Mouse (Mus musculus) embryonic facial prominence, embryonic 15.5 days (tissue): ENCODE measurements around the gene Ntrk3. TPM values are rescaled to one million over a fixed set of nuclear protein-coding genes. Genes with fewer than 3 reads are reported as not detected.

ENCODE experiments used
- ATAC-seq: fragments of 200-750 bp; cut with Nextera tagmentation; 2 replicates; pipeline ENCODE4 v1.8.0; 2017; ENCODE audit warnings: low read depth, moderate TSS enrichment; ENCODE audit not compliant: insufficient number of reproducible peaks, low FRiP score, low TSS enrichment
- H3K27ac ChIP-seq: fragments of 300-500 bp; sonication (generic); replicated peaks from 2 replicates; pipeline ENCODE4 v1.5.1; 2015; ENCODE audit warnings: mild to moderate bottlenecking, inconsistent platforms
- H3K27me3 ChIP-seq: fragments of 300-500 bp; sonication (generic); 2 replicates; pipeline ENCODE4 v1.6.1; 2015; ENCODE audit warnings: inconsistent platforms
- H3K36me3 ChIP-seq: fragments of 300-500 bp; sonication (generic); 2 replicates; pipeline ENCODE4 v1.6.1; 2015; ENCODE audit warnings: mild to moderate bottlenecking, inconsistent platforms
- H3K4me1 ChIP-seq: fragments of 300-500 bp; sonication (generic); 2 replicates; pipeline ENCODE4 v1.6.1; 2015; ENCODE audit warnings: inconsistent platforms
- H3K4me2 ChIP-seq: fragments of 300-500 bp; sonication (generic); replicated peaks from 2 replicates; pipeline ENCODE4 v1.6.1; 2015; ENCODE audit warnings: mild to moderate bottlenecking, inconsistent platforms
- H3K4me3 ChIP-seq: fragments of 300-500 bp; sonication (generic); replicated peaks from 2 replicates; pipeline ENCODE4 v1.5.1; 2015; ENCODE audit warnings: mild to moderate bottlenecking, inconsistent platforms
- H3K9ac ChIP-seq: fragments of 300-500 bp; sonication (generic); 2 replicates; pipeline ENCODE4 v1.6.1; 2015; ENCODE audit warnings: inconsistent platforms
- H3K9me3 ChIP-seq: fragments of 300-500 bp; sonication (generic); replicated peaks from 2 replicates; pipeline ENCODE4 v1.6.1; 2016; ENCODE audit warnings: inconsistent platforms
- whole genome bisulfite sequencing: fragments of 180-500 bp; shearing (Covaris S2); methylation state at CpG from one replicate; pipeline ENCODE4 v1.1.7; 2015; 5-methylcytosine and 5-hydroxymethylcytosine counted together
- polyA plus RNA-seq: library from polyadenylated mRNA; unstranded; fragments of >200 nt; fragmentation: Nextera tagmentation; extraction: Ambion mirVana; gene quantifications from 2 replicates; pipeline ENCODE4 v1.2.1, GENCODE M21; 2015

The Ntrk3 gene
- polyA plus RNA-seq, 1 experiment from 2014 or later = 4.0 TPM

DNA sequence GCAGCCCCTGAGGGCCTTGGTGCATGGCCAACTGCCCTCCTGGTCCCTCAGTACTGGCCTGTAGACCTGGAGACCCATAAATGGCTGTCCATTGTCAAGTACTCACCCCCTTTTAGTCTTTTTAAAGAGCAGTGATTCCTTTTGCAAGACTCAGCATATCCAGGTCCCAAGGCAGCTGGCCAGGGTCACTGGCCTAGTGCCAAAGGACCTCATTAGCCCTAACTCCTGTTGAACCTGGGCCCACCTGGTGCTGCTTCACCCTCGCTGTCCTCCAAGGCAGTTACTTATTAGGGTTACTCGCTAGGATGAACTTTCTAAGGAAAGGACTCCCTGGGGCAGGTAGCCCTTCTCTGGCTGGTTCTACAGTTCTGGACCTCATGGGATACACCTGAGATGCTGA lies 579.9 kb downstream of the Ntrk3 start:
- Histone ChIP-seq H3K9ac (no peak overlapping the region), H3K36me3 (no peaks in the 10 kb centered on the region), H3K4me2 (no peak overlapping the region), H3K27me3 (no peaks in the 10 kb centered on the region), H3K9me3 (no peaks in the 10 kb centered on the region), H3K4me1 (no peaks in the 10 kb centered on the region), H3K27ac (no peak overlapping the region), H3K4me3 (no peak overlapping the region)
- WGBS = 71% methylated on average over 2 of the region's 2 CpGs
- ATAC-seq = no peak

DNA sequence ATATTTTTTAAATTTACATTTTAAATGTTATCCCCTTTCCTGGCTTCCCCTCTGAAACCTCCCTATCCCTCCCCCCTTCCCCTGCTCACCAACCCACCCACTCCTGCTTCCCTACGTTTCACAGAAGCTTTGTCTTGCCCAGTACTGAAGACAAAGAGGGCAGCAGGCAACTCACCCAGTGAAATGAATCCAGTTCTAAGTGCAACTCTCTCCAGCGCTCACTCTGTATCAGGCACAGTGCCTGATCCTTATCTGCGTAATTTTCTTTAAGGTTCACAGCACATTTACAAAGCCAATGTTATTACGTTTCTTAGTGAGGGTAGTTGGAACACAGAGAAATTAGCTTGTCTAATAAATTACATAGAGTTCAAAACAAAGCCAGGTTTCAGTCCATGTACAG lies 592.6 kb downstream of the Ntrk3 start:
- H3K27ac ChIP-seq = no peak overlapping the region
- H3K4me3 ChIP-seq = no peak overlapping the region
- H3K9me3 ChIP-seq = no peaks in the 10 kb centered on the region
- ATAC-seq = no peak
- no peak overlapping the region for H3K9ac ChIP-seq
- H3K4me2 ChIP-seq = no peak overlapping the region
- no peaks in the 10 kb centered on the region for H3K27me3 ChIP-seq
- WGBS = 47% methylated on average over 4 of the region's 4 CpGs
- H3K4me1 ChIP-seq = no peaks in the 10 kb centered on the region
- no peaks in the 10 kb centered on the region for H3K36me3 ChIP-seq

DNA sequence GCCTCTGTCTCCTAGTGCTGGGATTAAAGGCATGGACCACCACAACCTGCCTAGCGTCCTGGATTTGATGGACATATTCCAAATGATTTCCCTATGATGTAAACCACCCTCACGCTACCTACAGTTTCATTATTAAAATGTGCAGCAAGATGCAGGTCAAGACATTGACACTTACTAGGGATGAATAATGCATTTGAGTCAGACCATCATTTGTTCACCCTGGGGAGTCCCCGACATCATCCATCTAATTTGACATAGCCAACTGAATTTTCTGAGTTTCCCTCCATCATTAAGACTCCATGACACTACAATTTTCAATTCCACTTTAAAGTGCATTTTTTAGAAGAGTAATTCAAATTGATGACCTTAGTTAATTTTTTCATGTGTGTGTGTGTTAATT lies 593.0 kb downstream of the Ntrk3 start:
- Histone ChIP-seq H3K36me3 (no peaks in the 10 kb centered on the region), H3K4me1 (no peaks in the 10 kb centered on the region), H3K9me3 (no peaks in the 10 kb centered on the region), H3K27ac (no peak overlapping the region), H3K4me2 (no peak overlapping the region), H3K4me3 (no peak overlapping the region), H3K9ac (no peak overlapping the region), H3K27me3 (no peaks in the 10 kb centered on the region)
- 88% methylated on average over 3 of the region's 3 CpGs for WGBS
- ATAC-seq = no peak

DNA sequence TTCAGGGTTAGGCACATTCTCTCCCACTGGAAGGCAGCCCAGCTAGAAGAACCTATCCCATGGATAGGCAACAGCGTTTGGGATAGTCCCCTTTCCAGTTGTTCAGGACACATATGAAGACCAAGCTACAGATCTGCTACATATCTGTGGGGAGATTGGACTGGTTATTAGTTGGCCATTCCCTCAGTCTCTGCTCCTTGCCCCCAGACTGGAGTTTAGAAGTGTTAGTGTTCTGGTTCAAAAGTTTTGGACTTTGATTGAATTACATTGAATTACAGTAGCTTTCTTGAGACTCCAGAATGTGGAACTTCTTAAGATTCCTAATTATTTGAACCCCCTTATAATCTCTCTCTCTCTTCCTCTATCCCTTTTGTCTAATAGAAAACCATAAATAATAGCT lies 607.8 kb downstream of the Ntrk3 start:
- H3K4me3 ChIP-seq = no peak overlapping the region

More for the DNA sequence above, 607.8 kb downstream of the Ntrk3 start:
- no peak overlapping the region for H3K4me2 ChIP-seq
- H3K27me3 ChIP-seq = no peaks in the 10 kb centered on the region
- WGBS = 64% methylated on average over 1 of the region's 1 CpGs
- no peaks in the 10 kb centered on the region for H3K9me3 ChIP-seq
- no peaks in the 10 kb centered on the region for H3K4me1 ChIP-seq
- H3K27ac ChIP-seq = no peak overlapping the region
- no peak for ATAC-seq
- no peaks in the 10 kb centered on the region for H3K36me3 ChIP-seq
- H3K9ac ChIP-seq = no peak overlapping the region

Other genes starting within 250 kb of the Ntrk3 start
- 69.5 and 74.8 TPM in 2 replicates for gene Mrps11, start 45.1 kb upstream of the Ntrk3 start, polyA plus RNA-seq
- 51.1 and 51.5 TPM in 2 replicates for gene Mrpl46, start 45.5 kb upstream of the Ntrk3 start, polyA plus RNA-seq
- 16.5 and 18.1 TPM in 2 replicates for gene Det1, start 109.3 kb upstream of the Ntrk3 start, polyA plus RNA-seq
- 36.6 and 37.4 TPM in 2 replicates for gene Aen, start 157.8 kb upstream of the Ntrk3 start, polyA plus RNA-seq
- 6.1 and 6.5 TPM in 2 replicates for gene Isg20, start 175.4 kb upstream of the Ntrk3 start, polyA plus RNA-seq